Mouse (Mus musculus) adrenal gland, postnatal 25 days (tissue): ENCODE results near the gene Fxr1. TPM values are rescaled to one million over a fixed set of nuclear protein-coding genes. Genes with fewer than 3 reads are reported as not detected.
"Not testable (repeated sequence)": the region's sequence is repeated elsewhere in the genome, so short reads cannot be mapped to it uniquely, and the experiment has no call there.

ENCODE experiments used
- DNase-seq: peaks from one replicate; pipeline ENCODE4 v3.0.0; 2021; ENCODE audit warnings: mixed read lengths
- total RNA-seq: library from RNA; stranded (reverse); gene quantifications from 2 replicates; pipeline ENCODE4 v1.2.3, GENCODE M21; 2021

The Fxr1 gene
- total RNA-seq, 1 experiment from 2014 or later: 119 TPM

- no peak for DNase-seq
Observed at GRCm38 (mm10) chr3:34041990-34042389, 22.2 kb downstream of the Fxr1 start.

- DNase-seq: no peak
Observed at GRCm38 (mm10) chr3:34062352-34062751, 42.6 kb downstream of the Fxr1 start.

GRCm38 (mm10) chr3:34068943-34069342, 49.2 kb downstream of the Fxr1 start:
- DNase-seq: not testable (repeated sequence)

DNA sequence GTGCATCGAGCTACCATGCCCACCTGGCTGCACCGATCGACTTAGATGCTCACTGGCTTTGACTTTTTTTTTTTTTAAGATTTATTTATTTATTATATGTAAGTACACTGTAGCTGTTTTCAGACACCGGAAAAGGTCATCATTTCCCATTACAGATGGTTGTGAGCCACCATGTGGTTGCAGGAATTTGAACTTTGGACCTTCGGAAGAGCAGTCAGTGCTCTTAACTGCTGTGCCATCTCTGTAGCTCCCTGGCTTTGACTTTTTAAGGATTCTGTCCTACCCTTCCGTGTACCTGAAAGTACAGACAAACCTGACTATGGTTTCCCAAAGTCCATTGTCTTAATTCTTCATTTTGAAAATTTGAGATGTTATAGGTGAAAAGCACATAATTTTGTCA, 53.0 kb downstream of the Fxr1 start:
- no peak for DNase-seq

DNA sequence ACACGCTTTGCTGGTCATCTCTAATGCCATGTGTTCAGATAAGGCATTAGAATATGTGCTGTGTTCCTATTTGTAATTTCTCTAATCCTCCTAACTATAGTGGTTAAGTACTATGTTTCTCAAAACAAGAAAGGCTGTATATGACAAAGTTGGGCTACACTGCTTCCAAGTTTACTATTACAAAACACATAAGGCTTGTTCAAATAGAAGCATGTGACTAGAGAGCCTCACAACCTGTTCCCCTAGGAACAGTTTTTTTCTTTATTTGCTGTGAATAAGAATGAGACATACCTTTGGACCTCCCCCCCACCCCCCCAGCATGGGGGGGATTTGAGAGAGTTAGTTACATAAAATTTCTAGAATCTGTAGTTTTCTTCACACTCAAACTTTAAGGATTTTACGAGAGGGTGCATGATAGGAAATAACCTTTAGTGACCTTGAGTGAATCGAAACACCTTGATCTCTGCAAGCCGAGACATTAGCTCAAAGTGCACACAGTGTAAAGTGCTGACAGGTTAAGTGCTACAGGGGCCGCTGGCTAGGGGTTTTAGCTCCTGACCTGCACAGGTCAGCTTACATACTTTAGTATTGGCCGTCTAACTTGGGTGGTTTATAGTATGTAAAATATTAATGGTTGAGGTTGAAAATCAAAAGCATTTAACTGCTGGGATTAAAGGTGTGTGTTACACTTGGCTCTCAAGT, 56.5 kb downstream of the Fxr1 start:
- no peak for DNase-seq

DNA sequence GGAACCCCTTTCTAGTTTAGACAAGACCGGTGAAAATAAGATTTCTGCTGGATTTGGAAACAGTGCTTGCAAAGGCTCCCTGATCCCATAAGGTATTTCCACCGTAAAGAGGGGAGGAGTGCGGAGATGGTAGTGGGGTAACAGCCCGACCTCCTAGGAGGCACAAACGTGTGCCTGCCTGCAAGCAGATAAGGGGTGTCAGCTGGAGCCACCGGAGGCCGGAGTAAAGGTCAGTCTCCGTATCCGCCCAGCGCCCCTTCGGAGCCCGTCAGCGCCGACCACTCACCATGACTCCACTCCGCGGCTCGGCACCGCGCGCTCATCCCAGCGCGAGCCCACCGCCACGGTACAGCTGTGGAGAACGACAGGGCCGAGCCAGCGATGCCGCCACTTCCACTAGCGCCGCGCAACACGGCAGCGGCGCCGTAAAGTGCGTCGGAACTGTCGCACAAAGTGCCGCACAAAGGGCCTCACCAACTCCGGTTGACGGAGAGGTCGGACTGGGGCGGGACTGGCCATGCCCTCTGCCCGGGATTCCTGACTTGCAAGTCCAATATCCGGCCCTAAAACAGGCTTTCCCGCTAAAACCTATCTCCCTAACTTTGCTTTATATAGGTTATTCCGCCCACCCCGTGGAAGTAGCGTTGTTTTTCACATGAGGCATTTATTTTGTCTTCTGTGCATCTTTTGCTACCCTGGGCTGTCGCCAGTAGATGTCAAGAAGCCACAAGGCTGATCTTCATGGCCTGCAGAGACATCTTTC, 61.3 kb downstream of the Fxr1 start, which contains the start of gene Dnajc19:
Gene Dnajc19, minus strand, starts transcription at position 422 of the 763 bp plus-strand sequence.
- peak; percentile 91 for DNase-seq

GRCm38 (mm10) chr3:34081929-34082328, 62.2 kb downstream of the Fxr1 start:
- DNase-seq: no peak

DNA sequence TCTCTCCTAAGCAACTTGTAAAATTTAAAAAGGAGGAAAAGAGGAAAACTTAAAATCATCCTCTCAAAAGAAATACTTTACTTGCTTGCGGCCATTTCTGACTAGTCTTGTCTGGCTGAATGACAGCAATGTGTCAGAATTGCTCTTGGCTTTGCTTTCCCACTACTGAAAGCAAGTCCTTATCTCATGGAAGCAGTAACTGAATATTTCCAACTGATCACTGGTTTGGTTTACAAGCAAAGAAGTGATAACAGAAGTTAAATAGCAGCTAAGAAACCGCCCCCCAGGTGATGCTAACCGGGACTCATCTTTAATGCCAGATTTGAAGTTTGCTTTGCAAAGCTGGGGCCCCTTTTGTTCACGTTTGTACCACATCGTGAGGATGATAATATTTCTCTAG, 63.9 kb downstream of the Fxr1 start:
- no peak for DNase-seq

GRCm38 (mm10) chr3:34102891-34103290, 83.1 kb downstream of the Fxr1 start:
- no peak for DNase-seq

- no peak for DNase-seq
Observed at GRCm38 (mm10) chr3:34103902-34104672, 84.3 kb downstream of the Fxr1 start.

DNA sequence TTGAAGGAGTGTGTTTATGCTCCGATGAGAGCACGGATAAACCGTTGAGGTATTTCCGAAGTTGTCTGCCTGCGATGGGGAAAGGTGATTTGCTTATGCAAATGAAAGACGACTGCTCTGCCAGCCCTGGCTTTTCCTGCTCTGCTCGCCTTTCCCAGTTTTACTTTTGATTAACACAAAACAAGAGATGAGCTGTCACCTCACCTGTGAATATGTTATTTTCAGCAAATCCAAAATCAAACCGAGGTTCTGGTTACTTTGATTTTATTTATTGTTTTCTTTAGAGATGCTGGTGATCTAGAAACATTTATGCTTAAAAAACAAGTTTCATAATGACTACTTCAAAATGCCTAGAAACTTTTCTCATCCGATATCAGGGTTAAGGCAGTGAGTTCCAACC, 86.7 kb downstream of the Fxr1 start:
- no peak for DNase-seq

DNA sequence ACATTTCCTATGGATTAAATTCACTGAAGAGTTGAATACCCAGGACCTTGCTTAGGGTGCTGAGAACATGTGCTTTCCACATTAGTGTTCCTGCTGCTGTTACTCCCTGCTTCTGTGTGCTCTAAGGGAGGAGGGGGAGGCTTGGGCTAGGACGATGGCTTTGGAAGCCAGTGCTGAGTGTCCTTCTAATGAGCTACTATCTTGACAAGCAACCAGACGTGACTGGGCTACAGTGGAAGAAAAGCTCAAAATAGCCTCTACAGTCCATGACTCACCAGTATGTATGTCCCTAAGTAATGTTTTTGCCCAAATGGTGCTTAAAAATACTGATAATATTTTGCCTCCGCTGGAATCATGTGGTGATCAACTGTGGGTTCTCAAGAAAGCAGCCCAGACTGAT, 87.9 kb downstream of the Fxr1 start:
- DNase-seq: no peak

DNA sequence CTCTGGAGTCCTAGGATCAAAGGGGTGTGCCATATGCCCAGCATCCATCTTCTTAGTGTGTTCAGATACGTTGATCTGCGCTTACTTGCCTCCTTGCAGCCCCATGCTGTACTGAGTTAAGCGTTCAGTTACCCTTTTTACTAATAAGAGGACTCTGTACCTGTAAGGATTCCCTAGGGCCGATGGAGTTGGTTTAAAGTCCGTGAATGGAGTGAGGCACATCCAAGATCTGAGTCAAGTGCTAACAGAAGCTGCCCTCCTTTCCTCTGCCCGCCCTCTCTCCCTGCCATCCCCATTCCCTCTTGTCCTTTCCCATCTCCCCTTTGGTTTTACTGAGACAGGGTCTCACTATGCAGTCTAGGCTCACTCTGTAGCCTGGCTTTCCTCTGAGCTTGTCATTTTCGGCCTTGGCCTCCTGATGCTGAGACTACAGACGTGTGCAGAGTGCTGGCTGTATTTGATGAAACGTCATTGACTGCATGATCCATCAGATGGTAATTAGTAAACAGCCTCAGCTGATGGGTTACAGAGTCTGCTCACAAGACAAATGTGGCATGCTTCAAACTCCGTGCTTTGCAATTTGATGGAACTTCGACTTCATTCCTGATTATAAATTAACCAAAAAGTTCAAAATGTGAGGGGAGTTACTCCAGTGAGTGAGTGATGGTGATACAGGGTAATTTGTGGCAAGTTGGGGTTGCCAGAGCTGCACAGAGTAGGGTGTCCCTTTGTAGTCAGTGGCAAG, 92.4 kb downstream of the Fxr1 start:
- DNase-seq: no peak

GRCm38 (mm10) chr3:34115806-34116205, 96.1 kb downstream of the Fxr1 start:
- DNase-seq: no peak

DNA sequence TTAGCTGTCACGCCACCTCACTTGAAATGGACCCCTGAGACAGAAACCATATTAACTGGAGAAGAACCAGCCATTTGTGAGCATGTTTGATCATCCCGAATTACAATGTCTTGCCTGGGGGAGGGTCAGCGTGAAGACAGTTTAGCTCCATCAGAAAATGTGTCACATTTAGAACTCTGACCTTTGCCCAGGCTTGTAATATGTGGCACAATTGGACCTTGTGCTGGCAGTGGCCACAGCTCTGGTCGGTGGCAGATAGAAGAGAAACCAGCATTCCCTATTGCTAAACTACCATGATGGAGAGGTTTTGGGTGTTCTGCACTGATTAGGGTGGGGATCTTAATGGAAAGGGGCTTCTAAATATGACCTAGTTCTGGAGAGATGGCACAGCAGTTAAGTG, 100.1 kb downstream of the Fxr1 start:
- DNase-seq: no peak

Other genes starting within 250 kb of the Fxr1 start
- 59.8 and 60.7 TPM in 2 replicates for gene Ttc14, start 220.1 kb upstream of the Fxr1 start, total RNA-seq
- gene Ccdc39, start 175.6 kb upstream of the Fxr1 start, total RNA-seq: 1.8 and 2.5 TPM in 2 replicates
- gene Dnajc19, start 61.4 kb downstream of the Fxr1 start, total RNA-seq: 78.6 and 83.8 TPM in 2 replicates